Mouse (Mus musculus) thymus, adult 2 months (tissue): Measurements from ENCODE around the gene Zfp809.

Experiments
- CTCF ChIP-seq: fragments of 200-500 bp; IDR thresholded peaks from 2 replicates; pipeline ENCODE4 v1.5.1; 2012; ENCODE audit warnings: mild to moderate bottlenecking, control low read depth, low read length, moderate library complexity, borderline replicate concordance; ENCODE audit not compliant: control insufficient read depth, poor library complexity, insufficient read depth; ENCODE audit errors: extremely low read depth
- POLR2A ChIP-seq: fragments of 200-500 bp; IDR thresholded peaks from 2 replicates; pipeline ENCODE4 v1.6.1; 2012; ENCODE audit warnings: mild to moderate bottlenecking, low read length, control low read depth, moderate library complexity; ENCODE audit not compliant: control insufficient read depth, poor library complexity, insufficient read depth; ENCODE audit errors: extremely low read depth

DNA sequence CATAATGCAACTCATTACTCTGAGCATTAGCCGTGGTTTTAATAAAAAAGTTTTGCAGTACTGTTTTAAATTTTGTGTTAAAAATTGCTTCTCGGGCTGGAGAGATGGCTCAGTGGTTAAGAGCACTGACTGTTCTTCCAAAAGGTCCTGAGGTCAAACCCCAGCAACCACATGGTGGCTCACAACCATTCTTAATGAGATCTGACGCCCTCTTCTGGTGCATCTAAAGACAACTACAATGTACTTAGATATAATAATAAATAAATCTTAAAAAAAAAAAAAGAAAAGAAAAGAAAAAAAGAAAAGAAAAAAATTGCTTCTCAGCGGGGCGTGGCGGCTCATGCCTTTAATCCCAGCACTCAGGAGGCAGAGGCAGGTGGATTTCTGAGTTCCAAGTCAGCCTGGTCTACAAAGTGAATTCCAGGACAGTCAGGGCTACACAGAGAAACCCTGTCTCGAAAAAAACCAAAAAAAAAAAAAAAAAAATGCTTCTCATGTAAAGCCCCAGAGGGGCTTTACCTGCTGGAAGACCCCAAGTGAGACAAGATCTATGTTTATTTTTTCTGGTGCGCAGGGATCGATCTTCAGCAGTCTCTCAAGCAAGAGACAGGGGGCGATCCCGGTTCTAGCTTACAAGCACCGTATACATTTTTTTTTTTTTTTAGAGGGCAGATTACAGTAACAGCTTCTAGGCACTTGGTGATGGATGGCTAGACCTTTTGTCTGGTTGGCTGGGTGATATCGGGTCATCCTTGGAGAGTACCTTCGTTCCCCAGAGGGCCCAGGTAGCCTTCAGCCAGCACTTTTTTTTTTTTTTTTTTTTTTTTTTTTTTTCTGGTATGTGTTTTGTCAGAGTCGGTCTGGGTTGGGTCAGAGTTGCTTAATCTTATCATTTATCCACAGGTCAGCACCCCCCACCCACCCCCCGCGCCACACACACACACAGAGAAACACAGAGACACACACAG, 694 bp upstream of the Zfp809 start:
- TF ChIP-seq CTCF (no peak), POLR2A (no peak)
